Mouse (Mus musculus): ENCODE measurements around the gene Afg3l1.
"Not testable (repeated sequence)": the region's sequence is repeated elsewhere in the genome, so short reads cannot be mapped to it uniquely, and the experiment has no call there.

Afg3l1 gene

DNA sequence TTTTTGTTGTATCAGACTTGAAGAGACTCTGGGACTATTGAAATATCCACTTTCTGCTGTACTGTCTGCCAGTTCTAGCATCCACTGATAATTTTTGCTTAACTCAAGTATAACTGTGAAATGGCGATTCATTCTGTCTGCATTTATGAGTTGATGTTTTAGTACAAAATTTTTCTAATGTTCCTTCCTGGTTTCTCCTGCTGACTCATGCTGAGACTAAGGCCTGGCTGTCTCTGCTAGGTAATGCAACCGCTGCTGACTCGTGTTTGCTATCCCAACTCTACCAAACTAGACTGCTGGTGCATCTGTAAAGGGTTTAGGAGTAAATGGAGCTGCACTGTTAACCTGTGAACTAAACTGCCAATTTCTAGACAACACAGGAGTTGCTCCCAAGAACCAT, 10.2 kb upstream of the Afg3l1 start:
- DNase-seq (ENCODE audit: low read depth, low spot score), result no peak

DNA sequence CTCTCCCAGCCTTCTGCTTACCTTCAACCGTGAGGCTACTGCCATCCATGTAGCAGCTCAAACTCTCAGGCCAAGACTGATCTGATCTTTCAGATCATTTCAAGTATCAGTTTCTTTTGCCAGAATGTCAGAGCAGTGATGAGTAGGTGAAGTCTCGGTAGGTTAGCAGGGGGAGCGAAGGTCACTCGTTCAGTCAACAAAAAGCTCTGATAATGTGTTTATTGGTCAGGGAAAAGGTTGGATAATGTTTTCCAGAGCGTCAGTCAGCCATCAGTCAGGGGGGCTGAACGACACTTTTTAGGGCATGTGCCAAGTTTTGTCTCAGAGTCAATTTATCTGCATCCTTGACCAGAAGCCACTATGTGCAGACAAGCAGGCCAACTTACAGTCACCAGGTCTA, 4.7 kb upstream of the Afg3l1 start:
- not testable (repeated sequence) for DNase-seq (ENCODE audit: low read depth, low spot score)

DNA sequence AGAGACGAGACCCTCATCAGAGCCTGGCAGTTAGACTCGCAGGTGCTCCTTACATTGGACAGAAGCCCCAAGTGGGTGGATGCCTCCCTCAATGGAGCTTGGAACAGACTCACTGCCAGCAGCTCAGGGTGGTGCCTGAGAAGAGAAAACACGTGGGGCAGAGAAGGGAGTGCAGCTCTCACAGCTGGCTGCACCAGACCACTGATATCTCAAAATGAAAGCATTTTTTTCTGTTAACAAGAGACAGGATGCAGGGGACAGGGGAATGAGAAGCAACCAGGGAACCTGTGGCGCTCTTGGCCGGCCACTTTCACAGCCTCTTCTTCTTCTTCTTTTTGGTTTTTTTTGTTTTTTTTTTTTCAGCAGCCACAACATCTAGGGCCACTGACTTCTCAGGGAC, 3.2 kb upstream of the Afg3l1 start:
- not testable (repeated sequence) for DNase-seq (ENCODE audit: low read depth, low spot score)

DNA sequence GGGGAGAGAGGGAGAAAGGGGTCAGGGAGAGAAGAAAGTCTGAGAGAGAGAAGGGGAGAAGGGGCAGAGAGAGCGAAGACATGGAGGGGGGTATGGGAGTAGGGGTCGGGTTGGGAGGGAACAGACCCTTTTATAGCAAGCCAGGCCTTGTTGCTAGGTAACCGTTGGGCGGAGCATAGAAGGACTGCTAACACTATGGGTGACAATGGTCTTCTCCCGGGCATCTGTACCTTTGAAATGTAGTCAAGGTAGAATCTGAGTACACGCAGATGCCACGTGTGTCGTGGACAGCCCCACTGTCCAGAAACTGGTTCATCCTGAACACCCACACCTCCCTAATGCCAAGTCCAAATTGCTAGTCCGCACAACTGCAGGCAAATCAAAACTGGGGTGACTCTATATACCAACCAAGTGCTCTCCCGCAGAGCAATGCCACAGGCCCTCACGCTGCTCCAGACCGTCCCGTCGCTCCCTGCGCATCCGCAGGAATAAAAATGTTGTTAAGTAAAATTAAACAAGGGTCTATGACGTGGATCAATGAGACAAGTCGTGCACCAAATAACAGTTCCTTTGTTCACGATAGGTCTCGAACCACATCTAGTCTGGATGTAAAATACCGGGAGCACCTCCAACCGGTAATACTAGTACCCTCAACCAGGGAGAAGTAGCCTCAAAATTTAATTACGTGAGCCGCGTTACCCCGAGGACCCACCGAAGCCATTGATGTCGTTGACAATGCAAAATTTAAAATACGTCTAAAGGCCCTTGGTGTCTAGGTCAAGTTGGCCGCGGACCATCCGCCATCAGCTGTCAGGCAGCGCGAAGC, 579 bp upstream of the Afg3l1 start:
- no peak for DNase-seq (ENCODE audit: low read depth, low spot score)

DNA sequence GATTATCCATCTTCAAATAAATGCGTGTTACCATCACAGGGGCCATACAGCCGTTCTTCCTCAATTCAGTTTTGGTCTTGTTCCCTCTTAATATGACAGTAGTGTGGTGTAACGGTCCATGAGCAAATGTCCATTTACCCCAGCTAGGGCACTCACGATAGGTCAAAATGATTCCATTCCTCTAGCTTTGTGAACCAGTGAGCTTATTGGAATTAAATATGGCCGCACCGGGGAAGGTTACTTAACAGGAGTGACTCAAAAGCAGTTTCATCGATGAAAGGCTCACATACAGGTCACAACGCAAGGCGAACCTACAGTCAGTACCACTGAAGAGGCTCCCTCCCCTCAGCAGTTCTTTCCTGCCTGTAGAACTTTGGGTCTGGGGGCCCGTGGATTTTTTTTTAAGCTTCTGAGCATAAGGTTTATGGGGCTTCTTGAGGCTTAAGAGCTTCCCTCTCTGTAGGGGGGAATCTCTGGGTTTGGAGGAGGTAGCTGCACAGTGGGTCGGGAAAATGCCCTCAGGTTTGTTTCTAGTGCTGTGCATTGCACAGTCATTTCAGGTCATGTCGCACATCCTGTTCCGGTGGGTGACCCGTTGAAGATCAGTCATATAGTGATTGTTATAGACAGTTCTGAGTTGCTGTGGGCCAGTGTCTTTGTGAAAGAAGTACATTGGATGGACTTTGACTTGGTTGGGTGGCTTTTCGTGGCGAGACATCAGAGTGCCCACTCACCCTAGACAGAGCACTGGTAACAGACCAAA, 934 bp downstream of the Afg3l1 start:
- peak; percentile 11 for DNase-seq (ENCODE audit: low read depth, low spot score)

DNA sequence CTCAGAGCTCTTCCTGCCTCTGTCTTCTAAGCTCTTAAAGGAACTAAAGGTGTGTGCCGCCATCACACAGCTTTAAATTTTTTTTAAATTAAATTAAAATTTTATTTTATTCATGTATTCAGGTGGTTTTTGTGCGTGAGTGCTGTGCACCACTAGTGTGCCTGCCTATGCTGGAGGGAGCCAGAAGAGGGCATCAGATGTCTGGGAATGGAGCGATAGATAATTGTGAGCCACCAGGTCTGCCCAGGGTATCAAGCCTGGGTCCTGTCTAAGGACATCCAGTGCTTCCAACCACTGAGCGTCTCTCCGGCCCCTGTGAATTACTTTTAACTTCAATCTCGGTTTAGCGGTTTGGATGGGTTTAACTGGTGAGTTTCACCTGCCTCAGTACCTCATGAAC, 4.9 kb downstream of the Afg3l1 start:
- DNase-seq (ENCODE audit: low read depth, low spot score), result no peak

DNA sequence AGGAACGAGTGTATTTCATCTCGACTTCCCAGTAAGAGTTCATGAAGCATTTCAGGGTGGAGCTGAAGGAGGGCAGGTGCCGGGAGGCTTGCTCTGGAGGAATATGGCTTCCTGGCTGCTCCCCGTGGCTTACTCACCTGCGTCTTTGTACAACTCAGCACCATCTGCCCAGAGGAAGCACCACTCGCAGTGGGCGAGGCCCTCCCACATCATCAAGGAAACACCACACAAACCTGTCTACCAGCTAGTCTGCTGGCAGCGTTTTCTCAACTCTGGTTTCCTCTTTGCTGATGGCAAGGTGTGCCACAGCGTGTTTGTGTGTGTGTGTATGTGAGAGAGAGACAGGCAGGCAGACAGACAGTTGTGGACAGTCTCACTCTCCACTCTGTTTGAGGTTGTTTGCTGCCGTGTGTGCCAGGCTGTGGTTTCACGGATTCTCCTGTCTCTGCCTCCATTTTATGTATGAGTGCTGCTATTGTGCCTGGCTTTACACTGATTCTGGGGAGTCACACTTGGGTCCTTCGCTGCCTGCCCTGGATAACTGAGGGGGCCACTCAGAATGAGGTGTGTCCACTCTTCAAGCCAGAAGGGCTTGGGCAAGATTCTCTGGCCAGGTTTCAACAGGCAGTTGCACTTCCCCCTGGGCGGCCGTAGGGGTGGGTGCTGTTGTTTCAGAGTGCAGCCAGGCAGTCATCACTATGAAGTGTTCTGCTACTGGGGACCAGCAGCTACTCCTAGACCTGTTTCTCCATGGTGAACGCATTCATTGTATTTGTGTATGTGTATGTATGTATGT, 13.8 kb downstream of the Afg3l1 start:
- DNase-seq (ENCODE audit: low read depth, low spot score), result no peak

DNA sequence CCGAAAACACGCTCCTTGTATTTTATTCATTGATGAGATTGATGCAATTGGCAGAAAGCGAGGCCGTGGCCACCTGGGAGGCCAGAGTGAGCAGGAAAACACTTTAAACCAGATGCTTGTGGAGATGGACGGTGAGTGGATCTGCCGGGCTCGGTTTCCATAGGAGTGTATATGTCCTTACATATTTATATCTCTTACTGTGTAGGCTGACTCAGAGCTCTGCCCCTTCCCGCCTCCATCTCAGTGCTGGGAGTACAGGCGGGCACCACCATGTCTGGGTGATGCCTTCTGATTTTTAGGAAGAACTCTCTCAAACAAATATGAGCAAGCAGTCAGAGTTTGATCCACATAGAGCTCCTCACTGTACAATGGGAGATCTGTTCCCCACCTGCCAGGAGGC, 15.2 kb downstream of the Afg3l1 start:
- no peak for DNase-seq (ENCODE audit: low read depth, low spot score)

DNA sequence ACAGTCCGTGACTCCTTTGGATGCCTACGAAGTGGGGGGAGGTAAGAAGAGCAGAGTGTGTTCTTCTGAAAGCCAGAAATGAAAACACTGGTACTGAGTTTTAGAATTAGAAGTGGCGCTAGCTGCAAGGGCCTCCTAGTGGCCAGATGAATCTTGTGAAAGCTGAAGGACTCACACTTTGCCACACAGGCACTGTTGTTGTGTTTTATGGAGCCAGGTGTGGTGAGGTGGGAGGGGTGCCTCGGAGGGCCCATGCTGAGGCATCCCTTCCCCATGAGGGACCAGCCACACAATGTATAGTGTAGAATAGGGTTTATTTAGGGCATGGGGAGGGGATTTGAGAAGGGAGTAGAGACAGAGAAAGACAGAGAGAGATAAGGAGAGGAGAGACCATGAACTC, 20.0 kb downstream of the Afg3l1 start:
- DNase-seq (ENCODE audit: low read depth, low spot score), result no peak

DNA sequence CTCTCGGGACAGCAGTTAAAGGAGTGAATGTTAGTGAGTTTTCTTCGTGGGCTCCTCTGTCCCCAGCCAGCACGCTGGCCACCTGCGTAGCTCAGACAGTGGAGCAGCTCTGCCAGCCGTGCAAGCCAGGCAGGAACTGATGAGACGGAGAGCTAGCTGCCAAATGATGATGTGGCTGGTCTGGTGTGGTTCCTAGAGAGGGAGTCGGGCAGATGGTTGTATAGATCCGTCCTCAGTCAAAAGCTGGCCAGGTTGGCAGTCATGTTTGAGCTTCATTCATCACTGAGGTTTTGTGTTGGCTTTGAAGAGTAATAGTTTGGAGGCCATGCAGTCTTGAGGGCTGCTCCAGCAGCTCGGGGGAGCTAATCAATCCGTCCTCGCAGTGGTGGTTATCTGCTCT, 21.3 kb downstream of the Afg3l1 start:
- DNase-seq (ENCODE audit: low read depth, low spot score), result no peak

DNA sequence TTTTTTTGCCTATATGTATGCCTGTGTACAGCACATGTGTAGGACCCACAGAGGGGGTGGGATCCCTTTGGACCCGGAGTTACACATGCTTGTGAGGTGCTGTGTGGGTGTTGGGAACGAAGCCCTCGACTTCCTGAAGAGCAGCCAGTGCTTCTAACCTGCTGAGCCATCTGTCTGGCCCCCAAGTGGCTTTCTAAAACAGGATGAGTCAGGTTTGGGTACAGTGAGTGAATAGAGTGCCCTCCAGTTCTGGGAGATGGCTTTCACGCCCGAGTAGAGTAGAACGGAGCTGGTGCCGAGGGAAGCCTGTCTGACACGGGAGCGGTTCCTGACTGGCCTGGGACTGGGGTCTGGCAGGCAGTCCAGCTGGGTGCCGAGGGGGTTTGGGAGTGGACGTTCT, 21.9 kb downstream of the Afg3l1 start:
- no peak for DNase-seq (ENCODE audit: low read depth, low spot score)

DNA sequence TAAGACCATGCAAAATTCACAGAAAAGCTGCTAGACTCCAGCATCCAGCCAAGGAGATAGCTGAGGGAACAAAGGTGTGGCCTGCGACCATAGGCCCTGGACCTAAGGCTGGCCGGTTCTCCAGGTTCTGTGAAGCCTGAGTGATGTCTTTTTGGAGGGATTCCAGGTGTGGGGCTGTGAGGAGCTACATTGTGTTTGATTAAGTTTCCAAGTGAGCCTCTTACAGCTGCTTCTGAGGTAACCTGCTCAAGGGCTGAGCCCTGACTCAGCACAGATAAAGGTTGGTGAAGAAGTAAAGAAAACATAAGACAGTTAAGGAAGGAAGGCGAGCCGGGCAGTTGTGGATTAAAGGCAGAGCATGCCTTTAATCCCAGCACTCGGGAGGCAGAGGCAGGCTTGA, 24.5 kb downstream of the Afg3l1 start:
- no peak for DNase-seq (ENCODE audit: low read depth, low spot score)

DNA sequence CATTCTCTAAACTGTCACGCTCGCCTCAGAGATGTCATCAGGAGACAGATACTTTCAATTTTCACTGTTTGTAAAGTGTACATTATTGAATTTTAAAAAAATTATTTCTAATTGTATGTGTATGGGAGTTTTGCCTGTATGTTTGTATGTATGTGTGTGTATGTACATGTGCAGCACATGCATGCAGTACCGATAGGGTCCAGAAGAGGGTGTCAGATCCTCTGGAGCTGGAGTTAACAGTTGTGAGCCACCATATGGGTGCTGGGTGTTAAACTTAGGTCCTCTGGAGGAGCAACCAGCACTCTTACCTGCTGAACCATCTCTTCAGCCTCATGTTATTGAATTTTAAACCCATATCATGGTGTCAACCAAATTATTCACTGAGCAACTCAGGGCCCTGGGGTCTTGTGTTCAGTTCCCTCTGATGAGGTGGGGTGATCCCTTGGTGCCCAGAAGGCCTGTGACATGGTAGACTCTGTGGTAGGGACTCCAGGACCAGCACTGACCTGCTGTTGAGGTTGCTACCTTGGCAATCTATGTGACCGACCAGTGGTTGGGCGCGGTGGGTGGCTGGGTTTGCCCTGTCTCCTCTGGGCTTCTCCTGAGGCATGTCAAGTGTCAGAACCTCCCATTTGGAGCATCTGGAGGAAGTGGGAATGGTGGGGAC, 26.2 kb downstream of the Afg3l1 start:
- DNase-seq (ENCODE audit: low read depth, low spot score), result no peak

DNA sequence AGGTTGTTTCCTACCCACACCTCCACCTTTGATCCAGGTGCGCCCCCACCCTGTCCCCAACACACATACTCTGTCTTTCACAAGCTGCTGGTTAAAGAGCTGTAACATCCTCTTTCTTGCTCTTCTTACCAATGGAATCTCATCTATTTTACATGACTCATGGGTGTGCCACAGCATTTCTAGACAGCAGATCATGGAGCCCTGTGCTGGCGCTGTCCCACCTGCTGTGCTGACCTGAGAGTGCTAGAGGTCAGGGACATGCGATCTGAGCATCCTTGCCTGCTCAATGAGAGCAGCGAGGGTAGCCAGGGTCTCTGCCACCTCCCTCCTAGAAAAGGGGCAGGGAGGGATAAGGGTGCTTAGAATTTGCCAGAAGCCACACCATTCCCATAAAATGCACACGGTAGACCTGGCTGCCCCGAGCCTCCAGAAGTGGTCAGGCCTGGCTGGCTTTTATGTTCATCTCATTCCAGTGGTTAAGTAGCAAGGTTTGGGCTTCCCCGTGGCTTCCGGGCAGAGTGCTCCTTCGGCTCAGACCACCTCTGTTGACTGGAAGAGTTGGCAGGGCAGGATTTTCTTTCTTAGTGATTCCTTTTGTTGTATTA, 27.0 kb downstream of the Afg3l1 start:
- DNase-seq (ENCODE audit: low read depth, low spot score), result no peak

DNA sequence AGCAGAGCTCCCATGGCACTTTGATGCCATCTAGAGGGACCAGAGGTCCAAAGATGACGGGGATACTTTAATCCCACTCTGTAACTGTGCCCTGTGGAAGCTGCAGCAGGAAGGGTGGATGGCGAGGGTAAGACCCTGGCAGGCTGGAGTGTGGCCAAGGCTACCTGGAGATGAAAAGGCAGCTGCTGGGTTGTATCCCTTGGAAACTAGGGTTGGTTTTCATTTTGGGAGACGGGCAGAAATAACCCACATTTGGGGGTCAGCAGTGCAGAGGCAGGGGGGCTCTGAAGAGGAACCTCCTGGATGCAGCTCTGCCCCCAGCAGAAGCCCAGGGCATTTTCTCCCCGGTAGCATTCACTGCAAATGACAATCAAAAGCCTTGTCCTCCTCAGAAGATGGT, 27.6 kb downstream of the Afg3l1 start:
- DNase-seq (ENCODE audit: low read depth, low spot score), result no peak

DNA sequence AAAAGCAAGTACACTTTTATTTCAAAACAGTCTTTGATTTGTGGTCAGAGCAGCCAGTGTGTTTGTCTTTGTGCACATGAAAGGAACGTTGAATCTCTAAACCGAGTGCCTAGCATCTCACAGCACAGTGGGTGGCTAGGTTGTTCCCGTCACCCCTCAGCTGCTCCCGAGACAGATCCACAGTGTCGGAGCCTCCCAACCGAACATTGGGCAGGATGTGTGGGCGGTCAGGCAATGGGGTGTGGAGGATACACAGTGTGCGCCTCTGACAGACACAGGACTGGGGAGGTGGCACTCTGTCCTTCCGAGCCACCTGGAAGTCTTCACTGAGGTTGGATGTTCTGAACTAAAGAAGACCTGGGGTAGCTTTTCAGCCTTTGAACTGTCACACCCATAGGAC, 28.0 kb downstream of the Afg3l1 start:
- DNase-seq (ENCODE audit: low read depth, low spot score), result no peak

DNA sequence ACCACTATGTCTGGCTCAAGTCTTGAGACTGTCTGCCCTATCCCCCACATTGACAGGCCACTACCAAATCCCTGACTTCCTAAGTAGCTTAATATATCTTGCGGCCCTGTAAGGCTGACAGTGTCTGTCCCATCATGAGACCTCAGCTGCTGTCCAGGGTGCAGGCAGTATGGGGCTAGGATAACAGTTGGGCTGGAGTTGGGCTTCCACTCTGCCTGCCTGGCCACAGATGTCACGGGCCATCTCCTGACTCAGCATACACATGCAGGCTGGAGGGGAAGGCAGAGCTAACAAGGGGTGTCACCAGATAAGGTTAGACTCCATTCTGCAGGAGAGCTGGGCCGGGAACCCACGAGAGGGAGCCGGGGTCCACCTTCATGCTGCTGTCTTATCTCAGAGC, 29.4 kb downstream of the Afg3l1 start:
- DNase-seq (ENCODE audit: low read depth, low spot score), result no peak

DNA sequence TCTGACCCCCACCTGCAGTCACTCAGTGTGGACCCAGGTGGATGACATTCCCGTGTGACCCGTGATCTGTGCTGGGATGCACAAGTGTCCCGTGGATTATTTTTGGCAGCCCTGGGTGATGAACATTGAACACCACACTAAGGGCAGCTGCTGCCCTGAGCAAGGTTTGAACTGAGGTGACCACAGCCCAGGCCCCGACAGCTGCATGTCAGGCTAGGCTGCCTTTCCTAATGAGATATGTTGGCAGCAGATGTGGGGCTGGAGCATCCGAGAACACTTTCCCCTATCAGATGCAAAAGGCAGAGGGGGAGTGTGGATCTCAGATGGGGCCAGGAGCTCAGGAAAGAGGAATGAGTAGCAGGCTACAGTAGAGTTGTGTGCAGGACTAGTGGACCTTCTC, 33.1 kb downstream of the Afg3l1 start:
- DNase-seq (ENCODE audit: low read depth, low spot score), result no peak

DNA sequence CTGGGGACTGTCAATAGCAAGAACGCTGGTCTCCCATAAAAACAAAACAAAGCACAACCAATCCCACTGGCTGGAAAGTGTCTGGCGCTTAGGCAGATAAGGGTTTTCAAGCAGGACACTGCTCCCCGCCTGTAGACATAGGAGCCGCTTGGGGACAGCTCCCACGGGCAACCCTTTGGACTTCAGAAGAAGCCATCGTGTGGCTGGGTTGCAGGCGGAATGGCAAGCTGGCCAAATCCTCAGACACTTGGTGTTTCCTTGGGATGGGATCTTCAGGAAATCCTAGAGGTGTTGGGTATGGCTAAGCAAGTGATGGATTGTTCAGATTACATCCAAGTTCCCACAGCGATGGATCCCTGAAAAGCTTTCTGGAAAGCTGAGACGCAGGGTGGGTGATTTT, 36.4 kb downstream of the Afg3l1 start:
- no peak for DNase-seq (ENCODE audit: low read depth, low spot score)

DNA sequence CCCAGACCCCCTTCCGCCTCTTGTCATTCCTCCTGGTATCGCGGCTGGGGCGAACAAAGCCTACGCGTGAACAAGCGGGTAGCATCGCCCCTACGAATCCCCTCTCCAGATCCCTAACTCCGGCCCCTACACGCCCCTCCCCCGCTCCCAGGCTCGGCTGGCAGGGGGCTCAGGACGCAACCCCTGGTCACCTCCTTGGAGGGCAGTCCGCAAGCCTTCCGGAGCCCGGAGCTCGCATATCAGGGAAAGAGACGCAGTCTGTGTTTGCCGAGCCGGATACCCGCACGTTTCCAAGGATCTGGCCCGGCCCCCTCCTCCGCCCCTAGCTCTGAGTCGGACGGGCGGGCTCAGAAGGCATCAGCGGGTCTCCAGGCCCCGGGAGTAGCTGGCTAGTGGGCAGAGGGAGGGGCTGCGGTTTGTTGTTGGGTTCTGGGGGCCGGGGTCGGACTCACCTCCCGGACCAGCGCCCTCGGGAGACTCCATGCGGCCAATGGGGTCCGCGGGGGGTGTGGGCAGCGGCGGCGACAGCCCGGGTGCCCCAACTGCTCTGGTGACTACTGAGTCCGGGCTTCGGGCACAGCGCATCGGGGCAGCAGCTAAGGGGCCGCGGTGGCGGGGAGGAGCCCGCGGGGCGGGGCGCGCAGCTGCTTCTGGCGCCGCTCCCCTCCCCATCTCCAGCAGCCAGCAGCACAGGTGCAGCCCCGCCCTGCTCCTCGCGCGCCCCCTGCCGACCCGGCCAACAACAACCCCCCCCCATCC, 37.3 kb downstream of the Afg3l1 start, which contains the start of gene Dbndd1:
Gene Dbndd1 (minus strand): TSS at position 683 of the 759 bp plus-strand sequence.
- DNase-seq (ENCODE audit: low read depth, low spot score), result no peak

DNA sequence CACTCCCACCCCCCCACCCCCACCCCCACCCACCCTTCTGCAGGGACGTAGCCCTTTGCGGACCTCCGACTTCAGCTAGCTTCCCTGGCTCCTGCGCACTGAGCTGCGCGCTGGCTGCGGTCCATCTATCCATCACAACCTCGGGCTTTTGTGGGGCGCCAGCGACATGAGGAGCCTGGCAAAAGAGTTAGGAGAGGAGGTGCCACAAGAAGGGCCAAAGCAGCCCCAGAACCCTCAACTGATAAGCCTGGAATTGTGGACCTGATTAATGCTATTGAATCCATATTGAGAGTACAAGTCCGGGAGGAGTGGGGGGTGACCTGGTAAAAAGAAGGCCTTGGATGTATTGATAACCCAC, 37.8 kb downstream of the Afg3l1 start:
- no peak for DNase-seq (ENCODE audit: low read depth, low spot score)

All from retina, adult 2 months (tissue).